Mouse (Mus musculus) lung, adult 10 weeks (tissue): ENCODE results near the gene Marf1. TPM values are rescaled to one million over a fixed set of nuclear protein-coding genes. Genes with fewer than 3 reads are reported as not detected.

Experiments
- polyA plus RNA-seq: library from polyadenylated mRNA; stranded (reverse); fragments of 350-450 nt; fragmentation: Illumina TruSeq; extraction: RNeasy Lipid Tissue Mini Kit (QIAGEN cat#74804); gene quantifications from one replicate; pipeline ENCODE4 v1.2.3, GENCODE M21; 2014; ENCODE audit warnings: low read depth, low replicate concordance; ENCODE audit not compliant: insufficient read depth

Gene Marf1
- polyA plus RNA-seq, result 13.2 TPM

DNA sequence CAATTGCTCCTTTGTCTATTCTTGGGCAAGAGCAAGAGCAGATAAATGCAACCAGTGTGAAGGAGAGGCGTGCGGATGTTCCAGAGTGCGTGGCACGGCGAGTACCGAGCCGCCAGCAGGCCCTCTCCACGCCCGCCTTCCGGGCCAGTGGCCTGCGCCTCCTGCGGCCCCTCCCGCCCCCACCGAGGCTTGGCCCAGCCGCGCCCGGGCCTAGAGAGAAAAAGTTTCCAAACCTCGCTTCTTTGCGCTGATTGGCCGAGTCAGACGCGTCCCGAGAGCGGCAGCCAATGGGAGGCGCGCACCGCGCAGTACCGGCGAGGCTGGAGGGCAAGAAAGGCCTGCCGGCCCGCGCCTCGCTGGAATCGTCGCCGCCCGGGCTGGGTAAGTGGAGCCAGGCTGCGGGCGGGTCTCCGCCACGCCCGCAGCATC, at the start of gene Marf1, which contains the start of gene Nde1:
TSS of gene Marf1 (minus strand) at position 364 of the 429 bp plus-strand sequence.
TSS of gene Nde1 (plus strand) at position 288 of the 429 bp plus-strand sequence.

Other genes starting within 250 kb of the Marf1 start
- not detected for gene 2900011O08Rik, start 176.7 kb downstream of the Marf1 start, polyA plus RNA-seq
- gene Ifitm7, start 176.5 kb downstream of the Marf1 start, polyA plus RNA-seq, result not detected
- gene Nde1, start 76 bp downstream of the Marf1 start, polyA plus RNA-seq, result 27.3 TPM
- gene Myh11, start 128.0 kb upstream of the Marf1 start, polyA plus RNA-seq, result 24.8 TPM
- gene Fopnl, start 154.1 kb upstream of the Marf1 start, polyA plus RNA-seq, result 52.2 TPM
- gene Abcc1, start 198.2 kb upstream of the Marf1 start, polyA plus RNA-seq, result 4.6 TPM